Mouse (Mus musculus) cerebral cortex, adult 2 months (tissue): Measurements from ENCODE around the gene Pkp3.

ENCODE experiments used
- WGBS: fragments of 180-500 bp; shearing (Covaris S2); methylation state at CpG from one replicate; pipeline ENCODE4 v1.1.7; 2018; 5-methylcytosine and 5-hydroxymethylcytosine counted together

Pkp3 gene

GRCm38 (mm10) chr7:141057541-141057940 lies 20.5 kb upstream of the Pkp3 start:
- WGBS, result 95% methylated on average over 1 of the region's 1 CpGs

- 84% methylated on average over 14 of the region's 14 CpGs for WGBS
Measured at GRCm38 (mm10) chr7:141058601-141059341, 19.2 kb upstream of the Pkp3 start.

GRCm38 (mm10) chr7:141059929-141060328 lies 18.1 kb upstream of the Pkp3 start:
- WGBS, result 43% methylated on average over 2 of the region's 2 CpGs

GRCm38 (mm10) chr7:141060426-141061242 lies 17.4 kb upstream of the Pkp3 start, which contains the start of gene B4galnt4:
Gene B4galnt4, plus strand, starts transcription at chr7:141061104.
- 1% methylated on average over 72 of the region's 72 CpGs for WGBS

- 2% methylated on average over 37 of the region's 37 CpGs for WGBS
Measured at GRCm38 (mm10) chr7:141061269-141061692, 16.7 kb upstream of the Pkp3 start.

GRCm38 (mm10) chr7:141062525-141062924 lies 15.5 kb upstream of the Pkp3 start:
- WGBS, result 38% methylated on average over 7 of the region's 7 CpGs

- WGBS, result 57% methylated on average over 3 of the region's 3 CpGs
Measured at GRCm38 (mm10) chr7:141063353-141063752, 14.7 kb upstream of the Pkp3 start.

- WGBS, result 63% methylated on average over 7 of the region's 7 CpGs
Measured at GRCm38 (mm10) chr7:141064175-141064574, 13.8 kb upstream of the Pkp3 start.

GRCm38 (mm10) chr7:141064576-141064975 lies 13.4 kb upstream of the Pkp3 start:
- WGBS, result 71% methylated on average over 7 of the region's 7 CpGs

- 81% methylated on average over 19 of the region's 19 CpGs for WGBS
Measured at GRCm38 (mm10) chr7:141068351-141068750, 9.7 kb upstream of the Pkp3 start.

GRCm38 (mm10) chr7:141070058-141070862 lies 7.8 kb upstream of the Pkp3 start:
- WGBS, result 1% methylated on average over 51 of the region's 51 CpGs

- 30% methylated on average over 23 of the region's 23 CpGs for WGBS
Measured at GRCm38 (mm10) chr7:141072017-141072745, 5.8 kb upstream of the Pkp3 start.

- WGBS, result 48% methylated on average over 4 of the region's 4 CpGs
Measured at GRCm38 (mm10) chr7:141073782-141074181, 4.2 kb upstream of the Pkp3 start.

- WGBS, result 90% methylated on average over 4 of the region's 4 CpGs
Measured at GRCm38 (mm10) chr7:141078876-141079275, 858 bp downstream of the Pkp3 start.

GRCm38 (mm10) chr7:141079481-141080449 lies 1.7 kb downstream of the Pkp3 start:
- WGBS, result 53% methylated on average over 34 of the region's 34 CpGs

- 52% methylated on average over 8 of the region's 8 CpGs for WGBS
Measured at GRCm38 (mm10) chr7:141087894-141088293, 9.9 kb downstream of the Pkp3 start.

- 39% methylated on average over 18 of the region's 18 CpGs for WGBS
Measured at GRCm38 (mm10) chr7:141088473-141088872, 10.5 kb downstream of the Pkp3 start.

GRCm38 (mm10) chr7:141090228-141090627 lies 12.2 kb downstream of the Pkp3 start:
- WGBS, result 79% methylated on average over 8 of the region's 8 CpGs

GRCm38 (mm10) chr7:141092051-141092735 lies 14.2 kb downstream of the Pkp3 start:
- 25% methylated on average over 37 of the region's 37 CpGs for WGBS
